Mouse (Mus musculus): ENCODE measurements around the gene Mapkapk3. TPM values are rescaled to one million over a fixed set of nuclear protein-coding genes. Genes with fewer than 3 reads are reported as not detected.

The Mapkapk3 gene
- polyA plus RNA-seq, 1 experiment: 23.6 TPM

GRCm38 (mm10) chr9:107252164-107252563, 37.5 kb downstream of the Mapkapk3 start:
- Histone ChIP-seq H3K4me3 (ENCODE audit: insufficient read depth, low read depth, low read length) (no peak overlapping the region), H3K27ac (replicated peaks; ENCODE audit: low read depth, low read length) (no peak overlapping the region), H3K4me1 (ENCODE audit: control insufficient read depth, insufficient read depth, insufficient read length, low read length) (no peaks in the 10 kb centered on the region)

- no peaks in the 10 kb centered on the region for H3K4me1 ChIP-seq (ENCODE audit: control insufficient read depth, insufficient read depth, insufficient read length, low read length)
- no peak overlapping the region for H3K27ac ChIP-seq (replicated peaks; ENCODE audit: low read depth, low read length)
- no peak overlapping the region for H3K4me3 ChIP-seq (ENCODE audit: insufficient read depth, low read depth, low read length)
Observed at GRCm38 (mm10) chr9:107250416-107251337, 39.0 kb downstream of the Mapkapk3 start.

- H3K4me1 ChIP-seq (ENCODE audit: control insufficient read depth, insufficient read depth, insufficient read length, low read length): no peaks in the 10 kb centered on the region
- no peak overlapping the region for H3K4me3 ChIP-seq (ENCODE audit: insufficient read depth, low read depth, low read length)
- no peak overlapping the region for H3K27ac ChIP-seq (replicated peaks; ENCODE audit: low read depth, low read length)
Observed at GRCm38 (mm10) chr9:107249154-107249553, 40.5 kb downstream of the Mapkapk3 start.

GRCm38 (mm10) chr9:107246170-107246569, 43.5 kb downstream of the Mapkapk3 start:
- Histone ChIP-seq H3K4me3 (ENCODE audit: insufficient read depth, low read depth, low read length) (no peak overlapping the region), H3K27ac (replicated peaks; ENCODE audit: low read depth, low read length) (no peak overlapping the region), H3K4me1 (ENCODE audit: control insufficient read depth, insufficient read depth, insufficient read length, low read length) (no peaks in the 10 kb centered on the region)

- Histone ChIP-seq H3K27ac (replicated peaks; ENCODE audit: low read depth, low read length) (no peak overlapping the region), H3K4me3 (ENCODE audit: insufficient read depth, low read depth, low read length) (no peak overlapping the region), H3K4me1 (ENCODE audit: control insufficient read depth, insufficient read depth, insufficient read length, low read length) (no peaks in the 10 kb centered on the region)
Observed at GRCm38 (mm10) chr9:107245311-107245710, 44.4 kb downstream of the Mapkapk3 start.

GRCm38 (mm10) chr9:107236151-107236550, 53.5 kb downstream of the Mapkapk3 start:
- H3K4me1 ChIP-seq (ENCODE audit: control insufficient read depth, insufficient read depth, insufficient read length, low read length): no peaks in the 10 kb centered on the region

GRCm38 (mm10) chr9:107235261-107235660, 54.4 kb downstream of the Mapkapk3 start:
- Histone ChIP-seq H3K4me3 (ENCODE audit: insufficient read depth, low read depth, low read length) (no peak overlapping the region), H3K4me1 (ENCODE audit: control insufficient read depth, insufficient read depth, insufficient read length, low read length) (no peaks in the 10 kb centered on the region), H3K27ac (replicated peaks; ENCODE audit: low read depth, low read length) (no peak overlapping the region)

More at GRCm38 (mm10) chr9:107236151-107236550, 53.5 kb downstream of the Mapkapk3 start:
- Histone ChIP-seq H3K27ac (replicated peaks; ENCODE audit: low read depth, low read length) (no peak overlapping the region), H3K4me3 (ENCODE audit: insufficient read depth, low read depth, low read length) (no peak overlapping the region)

GRCm38 (mm10) chr9:107232140-107232539, 57.5 kb downstream of the Mapkapk3 start:
- H3K4me1 ChIP-seq (ENCODE audit: control insufficient read depth, insufficient read depth, insufficient read length, low read length): no peaks in the 10 kb centered on the region
- no peak overlapping the region for H3K27ac ChIP-seq (replicated peaks; ENCODE audit: low read depth, low read length)
- peak overlapping the region; percentile 70 for H3K4me3 ChIP-seq (ENCODE audit: insufficient read depth, low read depth, low read length)

- Histone ChIP-seq H3K4me1 (ENCODE audit: control insufficient read depth, insufficient read depth, insufficient read length, low read length) (no peaks in the 10 kb centered on the region), H3K4me3 (ENCODE audit: insufficient read depth, low read depth, low read length) (peak within 1 kb of the TSS; percentile 70), H3K27ac (replicated peaks; ENCODE audit: low read depth, low read length) (no peak within 1 kb of the TSS)
Observed at GRCm38 (mm10) chr9:107231539-107232139, 58.0 kb downstream of the Mapkapk3 start, which contains the start of gene Dock3. TSS of gene Dock3 (minus strand) at chr9:107231909.

GRCm38 (mm10) chr9:107230991-107231538, 58.6 kb downstream of the Mapkapk3 start:
- H3K27ac ChIP-seq (replicated peaks; ENCODE audit: low read depth, low read length): no peak overlapping the region
- no peaks in the 10 kb centered on the region for H3K4me1 ChIP-seq (ENCODE audit: control insufficient read depth, insufficient read depth, insufficient read length, low read length)
- H3K4me3 ChIP-seq (ENCODE audit: insufficient read depth, low read depth, low read length): peak overlapping the region; percentile 70

GRCm38 (mm10) chr9:107224597-107224996, 65.1 kb downstream of the Mapkapk3 start:
- no peak overlapping the region for H3K27ac ChIP-seq (replicated peaks; ENCODE audit: low read depth, low read length)

More at GRCm38 (mm10) chr9:107224597-107224996, 65.1 kb downstream of the Mapkapk3 start:
- Histone ChIP-seq H3K4me1 (ENCODE audit: control insufficient read depth, insufficient read depth, insufficient read length, low read length) (no peaks in the 10 kb centered on the region), H3K4me3 (ENCODE audit: insufficient read depth, low read depth, low read length) (no peak overlapping the region)

Other genes with a start within 250 kb of the Mapkapk3 start
- gene Dock3, start 58.0 kb downstream of the Mapkapk3 start, polyA plus RNA-seq (2012; ENCODE audit: insufficient read depth, insufficient read length, missing spikeins): not detected in 2 replicates
- 23.1 and 44.9 TPM in 2 replicates for gene Cish, start 6.1 kb upstream of the Mapkapk3 start, polyA plus RNA-seq (2012; ENCODE audit: insufficient read depth, insufficient read length, missing spikeins)
- 52.8 and 58.3 TPM in 2 replicates for gene Hemk1, start 48.5 kb upstream of the Mapkapk3 start, polyA plus RNA-seq (2012; ENCODE audit: insufficient read depth, insufficient read length, missing spikeins)
- gene 6430571L13Rik, start 50.7 kb upstream of the Mapkapk3 start, polyA plus RNA-seq (2012; ENCODE audit: insufficient read depth, insufficient read length, missing spikeins): 8.8 and 22.5 TPM in 2 replicates
- gene Cacna2d2, start 109.7 kb upstream of the Mapkapk3 start, polyA plus RNA-seq (2012; ENCODE audit: insufficient read depth, insufficient read length, missing spikeins): not detected in 2 replicates
- gene Tmem115, start 244.1 kb upstream of the Mapkapk3 start, polyA plus RNA-seq (2012; ENCODE audit: insufficient read depth, insufficient read length, missing spikeins): 11.9 and 14.1 TPM in 2 replicates

Data from brown adipose tissue, adult 24 weeks (tissue).